Mouse (Mus musculus) thymus, adult 2 months (tissue): ENCODE results near the gene Rcan2.

ENCODE experiments used
- CTCF ChIP-seq: fragments of 200-500 bp; IDR thresholded peaks from 2 replicates; pipeline ENCODE4 v1.5.1; 2012; ENCODE audit warnings: mild to moderate bottlenecking, control low read depth, low read length, moderate library complexity, borderline replicate concordance; ENCODE audit not compliant: control insufficient read depth, poor library complexity, insufficient read depth; ENCODE audit errors: extremely low read depth
- POLR2A ChIP-seq: fragments of 200-500 bp; IDR thresholded peaks from 2 replicates; pipeline ENCODE4 v1.6.1; 2012; ENCODE audit warnings: mild to moderate bottlenecking, low read length, control low read depth, moderate library complexity; ENCODE audit not compliant: control insufficient read depth, poor library complexity, insufficient read depth; ENCODE audit errors: extremely low read depth

DNA sequence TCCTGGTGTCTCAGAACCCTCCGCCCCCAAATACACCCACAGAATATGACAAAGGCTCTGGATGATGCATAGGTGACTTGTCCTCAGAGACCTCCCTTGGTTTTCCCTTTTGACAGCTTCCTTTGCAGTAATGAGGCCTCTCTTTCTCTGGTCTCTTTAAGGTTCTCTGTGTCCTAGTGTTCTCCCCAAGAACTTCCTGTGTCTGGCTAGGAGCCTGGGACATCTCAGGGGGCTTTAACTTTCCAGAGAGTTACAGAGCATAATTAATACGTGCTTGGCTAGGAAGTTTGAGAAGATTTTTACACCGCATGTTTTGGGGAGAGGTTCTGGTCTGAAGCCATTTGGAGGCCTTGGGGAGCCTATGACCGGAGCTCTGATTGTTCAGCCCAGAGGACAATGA is 128.7 kb downstream of the Rcan2 start:
- no peak for TF ChIP-seq CTCF
- TF ChIP-seq POLR2A: no peak
